Mouse (Mus musculus): ENCODE data around the gene Wbp11. TPM values are rescaled to one million over a fixed set of nuclear protein-coding genes. Genes with fewer than 3 reads are reported as not detected.
A peak's percentile ranks its signal among the peaks of the same experiment; 100 is the strongest.
"Not testable (repeated sequence)": the region's sequence is repeated elsewhere in the genome, so short reads cannot be mapped to it uniquely, and the experiment has no call there.

Wbp11 gene
- polyA plus RNA-seq, 1 experiment from 2014 or later, result 39.8 TPM

DNA sequence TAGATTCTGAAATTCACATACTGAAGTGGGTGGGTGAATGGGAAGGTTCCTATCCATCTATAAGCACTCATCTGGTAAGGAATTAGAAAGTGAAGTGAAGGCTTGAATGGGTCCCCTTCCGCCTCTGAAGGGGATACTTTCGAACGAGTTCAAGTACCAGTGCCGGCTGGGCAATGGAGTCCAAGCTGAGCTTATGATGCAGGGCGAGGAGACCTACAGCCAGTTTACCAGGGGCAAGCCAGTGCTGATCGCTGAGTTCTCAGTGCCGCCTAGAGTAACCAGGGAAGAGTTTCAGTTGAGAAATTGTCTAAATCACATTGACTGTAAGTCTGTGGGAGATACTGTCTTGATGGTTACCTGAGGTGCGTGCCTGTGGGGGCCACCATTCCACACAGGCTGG, 27.3 kb downstream of the Wbp11 start:
- 87% methylated on average over 8 of the region's 8 CpGs for WGBS
- no peak for DNase-seq (ENCODE audit: low spot score)
- Histone ChIP-seq H3K4me2 (replicated peaks; ENCODE audit: low read depth) (no peak overlapping the region), H3K4me3 (ENCODE audit: low read depth, low read length) (no peak overlapping the region), H3K4me1 (replicated peaks; ENCODE audit: control insufficient read depth, insufficient read depth) (no peaks in the 10 kb centered on the region), H3K36me3 (ENCODE audit: control insufficient read depth, insufficient read depth, low read length) (no peaks in the 10 kb centered on the region), H3K9ac (ENCODE audit: low read length) (no peak overlapping the region), H3K27me3 (ENCODE audit: control insufficient read depth, insufficient read depth, low read length) (no peaks in the 10 kb centered on the region), H3K9me3 (ENCODE audit: control insufficient read depth, low read length) (no peaks in the 10 kb centered on the region), H3K27ac (replicated peaks) (no peak overlapping the region)
- TF ChIP-seq CTCF (IDR thresholded peaks at IDR 0.05; ENCODE audit: low read depth) (no peak), EP300 (optimal IDR thresholded peaks at IDR 0.05) (no peak)
- ATAC-seq (ENCODE audit: low FRiP score, low TSS enrichment), result no peak

DNA sequence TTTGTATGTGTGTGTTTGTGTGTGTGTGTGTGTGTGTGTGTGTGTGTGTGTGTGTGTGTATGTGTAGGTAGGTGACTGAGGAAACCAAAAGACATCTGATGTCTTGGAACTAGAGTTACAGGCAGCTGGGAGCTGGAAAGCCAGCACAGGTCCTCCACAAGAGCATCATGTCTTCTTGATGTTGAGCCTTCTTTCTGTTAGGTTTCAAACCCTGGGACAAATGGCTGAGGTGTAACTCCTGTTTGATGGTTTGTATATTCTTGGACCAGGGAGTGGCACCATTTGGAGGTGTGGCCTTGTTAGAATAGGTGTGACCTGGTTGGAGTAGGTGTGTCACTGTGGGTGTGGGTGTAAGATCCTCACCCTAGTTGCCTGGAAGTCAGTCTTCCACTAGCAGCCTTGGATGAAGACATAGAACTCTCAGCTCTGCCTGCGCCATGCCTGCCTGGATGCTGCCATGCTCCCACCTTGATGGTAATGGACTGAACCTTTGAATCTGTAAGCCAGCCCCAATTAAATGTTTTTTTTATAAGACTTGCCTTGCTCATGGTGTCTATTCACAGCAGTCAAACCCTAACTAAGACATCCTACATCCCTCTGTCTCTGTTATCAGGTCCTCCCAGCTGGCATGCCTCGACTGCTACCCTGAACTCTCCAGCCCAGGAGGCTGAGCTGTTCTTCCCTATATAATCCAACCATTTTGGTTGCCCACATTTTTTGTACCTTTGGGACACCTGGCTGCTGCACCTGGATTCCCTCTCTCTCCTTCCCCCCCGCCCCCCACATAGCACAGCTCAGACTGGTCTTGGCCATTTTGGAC, 29.9 kb downstream of the Wbp11 start:
- H3K9me3 ChIP-seq (ENCODE audit: control insufficient read depth, low read length); H3K27me3 ChIP-seq (ENCODE audit: control insufficient read depth, insufficient read depth, low read length); H3K4me2 ChIP-seq (replicated peaks; ENCODE audit: low read depth); H3K9ac ChIP-seq (ENCODE audit: low read length); H3K36me3 ChIP-seq (ENCODE audit: control insufficient read depth, insufficient read depth, low read length); H3K27ac ChIP-seq (replicated peaks); DNase-seq (ENCODE audit: low spot score); H3K4me1 ChIP-seq (replicated peaks; ENCODE audit: control insufficient read depth, insufficient read depth); H3K4me3 ChIP-seq (ENCODE audit: low read depth, low read length): not testable (repeated sequence)
- ATAC-seq (ENCODE audit: low FRiP score, low TSS enrichment), result 0 out of 2 replicates have a peak, but pooled peaks have one; percentile 24
- WGBS, result 78% methylated on average over 3 of the region's 3 CpGs

DNA sequence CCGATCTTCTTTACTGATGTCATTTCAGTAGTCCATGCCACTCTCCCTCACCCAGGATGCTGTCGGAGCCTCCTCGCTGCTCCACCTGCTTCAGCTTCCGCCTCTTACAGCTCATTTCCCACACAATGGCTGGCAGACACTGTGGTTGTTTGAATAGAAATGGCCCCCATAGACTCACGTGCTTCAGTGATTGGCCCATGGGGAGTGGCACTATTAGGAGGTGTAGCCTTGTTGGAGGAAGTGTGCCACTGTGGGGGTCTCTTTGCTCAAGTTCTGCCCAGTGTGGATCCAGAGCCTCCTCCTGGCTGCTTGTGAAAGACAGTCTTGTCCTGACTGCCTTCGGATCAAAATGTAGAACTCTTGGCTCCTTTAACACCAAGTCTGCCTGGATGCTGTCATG, 32.2 kb downstream of the Wbp11 start:
- WGBS, result 55% methylated on average over 6 of the region's 6 CpGs
- Histone ChIP-seq H3K4me1 (replicated peaks; ENCODE audit: control insufficient read depth, insufficient read depth) (no peaks in the 10 kb centered on the region), H3K4me2 (replicated peaks; ENCODE audit: low read depth) (no peak overlapping the region), H3K27ac (replicated peaks) (no peak overlapping the region), H3K9me3 (ENCODE audit: control insufficient read depth, low read length) (no peaks in the 10 kb centered on the region), H3K36me3 (ENCODE audit: control insufficient read depth, insufficient read depth, low read length) (no peaks in the 10 kb centered on the region), H3K27me3 (ENCODE audit: control insufficient read depth, insufficient read depth, low read length) (no peaks in the 10 kb centered on the region), H3K9ac (ENCODE audit: low read length) (no peak overlapping the region), H3K4me3 (ENCODE audit: low read depth, low read length) (no peak overlapping the region)
- no peak for TF ChIP-seq CTCF (IDR thresholded peaks at IDR 0.05; ENCODE audit: low read depth)
- no peak for TF ChIP-seq EP300 (optimal IDR thresholded peaks at IDR 0.05)
- DNase-seq (ENCODE audit: low spot score) (no peak), ATAC-seq (ENCODE audit: low FRiP score, low TSS enrichment) (no peak)

DNA sequence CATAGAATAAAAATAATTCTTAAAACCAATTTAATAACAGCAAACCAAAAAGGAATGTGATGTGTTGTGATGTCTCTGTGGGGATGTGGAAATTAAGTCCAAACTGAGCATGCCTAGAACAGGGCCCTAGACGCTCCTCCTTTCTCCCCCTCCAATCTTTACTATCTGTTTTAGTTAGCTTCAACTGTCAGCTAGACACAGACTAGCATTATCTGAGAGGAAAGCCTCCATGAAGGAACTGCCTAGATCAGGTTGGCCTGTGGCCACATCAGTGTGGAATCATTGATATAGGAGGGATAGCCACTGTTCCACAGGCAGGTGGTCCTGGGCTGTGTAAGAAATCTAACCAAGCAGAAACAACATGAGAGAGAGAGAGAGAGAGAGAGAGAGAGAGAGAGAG, 32.9 kb downstream of the Wbp11 start:
- no peak for DNase-seq (ENCODE audit: low spot score)
- Histone ChIP-seq H3K36me3 (ENCODE audit: control insufficient read depth, insufficient read depth, low read length) (no peaks in the 10 kb centered on the region), H3K9ac (ENCODE audit: low read length) (no peak overlapping the region), H3K9me3 (ENCODE audit: control insufficient read depth, low read length) (no peaks in the 10 kb centered on the region), H3K27ac (replicated peaks) (no peak overlapping the region), H3K4me2 (replicated peaks; ENCODE audit: low read depth) (no peak overlapping the region), H3K4me3 (ENCODE audit: low read depth, low read length) (no peak overlapping the region), H3K27me3 (ENCODE audit: control insufficient read depth, insufficient read depth, low read length) (no peaks in the 10 kb centered on the region), H3K4me1 (replicated peaks; ENCODE audit: control insufficient read depth, insufficient read depth) (no peaks in the 10 kb centered on the region)
- ATAC-seq (ENCODE audit: low FRiP score, low TSS enrichment), result no peak
- TF ChIP-seq EP300 (optimal IDR thresholded peaks at IDR 0.05), result no peak
- no peak for TF ChIP-seq CTCF (IDR thresholded peaks at IDR 0.05; ENCODE audit: low read depth)
- 63% methylated on average over 1 of the region's 1 CpGs for WGBS

DNA sequence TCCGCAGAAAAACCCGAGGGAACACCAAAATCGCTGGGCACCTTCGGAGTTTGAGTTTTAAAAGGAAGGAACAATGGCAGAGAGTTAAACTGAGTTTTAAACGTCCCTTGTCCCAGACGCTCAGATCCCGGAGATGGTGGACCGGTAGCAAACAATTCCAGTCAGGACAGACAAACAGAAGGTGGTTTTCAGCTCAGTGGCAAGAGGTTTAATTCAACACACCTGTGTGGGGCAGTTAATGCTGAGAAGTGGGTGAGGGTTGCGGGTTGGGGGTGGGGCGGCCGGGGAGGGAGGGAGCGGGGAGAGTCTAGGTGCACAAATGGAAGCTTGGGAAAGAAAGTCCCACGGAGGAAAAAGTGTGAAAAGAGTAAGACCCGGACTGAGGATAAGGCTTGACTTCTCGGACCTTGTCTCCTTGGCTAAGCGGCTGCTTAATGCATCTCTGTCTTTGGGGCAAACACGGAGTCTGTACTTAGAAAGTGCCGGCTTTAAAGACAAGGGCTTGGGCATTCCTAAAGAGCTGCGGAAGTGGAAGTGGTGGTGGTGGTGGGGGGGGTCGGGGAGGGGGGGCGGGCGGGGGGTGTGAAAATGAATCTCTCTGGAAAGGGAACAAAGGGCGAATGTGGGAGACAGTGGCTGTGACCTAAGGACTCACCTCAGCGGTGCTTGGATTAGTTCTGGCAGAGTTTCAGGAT, 34.1 kb downstream of the Wbp11 start:
- Histone ChIP-seq H3K4me2 (replicated peaks; ENCODE audit: low read depth) (peak overlapping the region; percentile 62), H3K4me1 (replicated peaks; ENCODE audit: control insufficient read depth, insufficient read depth) (no peaks in the 10 kb centered on the region; the same call in 1 of the 2 replicates), H3K27me3 (ENCODE audit: control insufficient read depth, insufficient read depth, low read length) (no peaks in the 10 kb centered on the region), H3K4me3 (ENCODE audit: low read depth, low read length) (peak overlapping the region; percentile 35), H3K9me3 (ENCODE audit: control insufficient read depth, low read length) (no peaks in the 10 kb centered on the region), H3K27ac (replicated peaks) (no peak overlapping the region), H3K36me3 (ENCODE audit: control insufficient read depth, insufficient read depth, low read length) (no peaks in the 10 kb centered on the region), H3K9ac (ENCODE audit: low read length) (peak overlapping the region; percentile 59)
- TF ChIP-seq CTCF (IDR thresholded peaks at IDR 0.05; ENCODE audit: low read depth) (no peak), EP300 (optimal IDR thresholded peaks at IDR 0.05) (no peak)
- DNase-seq (ENCODE audit: low spot score), result peak; percentile 53
- WGBS, result 3% methylated on average over 20 of the region's 24 CpGs
- 0 out of 2 replicates have a peak, but pooled peaks have one; percentile 25 for ATAC-seq (ENCODE audit: low FRiP score, low TSS enrichment)

Data from stomach, postnatal 0 days (tissue).